ENCODE assay signal across 7 mouse cellular contexts in genomic region chr8:22193432-22194010, GRCm38 (mm10). TPM values are rescaled to one million over a fixed set of nuclear protein-coding genes. Genes with fewer than 3 reads are reported as not detected.
DNase-seq lines count a peak whose midpoint lies in the region; ATAC-seq lines count a peak whose summit lies in the region.

No protein-coding gene starts in this region.

- no peak for ATAC-seq in embryonic facial prominence, embryonic 12.5 days (ENCODE audit: insufficient number of reproducible peaks, insufficient read depth, low FRiP score, low TSS enrichment)
- ATAC-seq in inflammation-experienced regulatory T-cells, adult 6 months: peak; percentile 55

- no peaks in the 10 kb centered on the region; the same call in 1 of the 2 replicates for H3K36me3 ChIP-seq in embryonic facial prominence, embryonic 12.5 days

- no peaks in the 10 kb centered on the region for H3K27me3 ChIP-seq in embryonic facial prominence, embryonic 12.5 days

- H3K9ac ChIP-seq in embryonic facial prominence, embryonic 12.5 days: peak overlapping the region; percentile 92

- WGBS in embryonic facial prominence, embryonic 12.5 days: 15% methylated on average over 12 of the region's 12 CpGs

- H3K4me1 ChIP-seq in embryonic facial prominence, embryonic 12.5 days: peaks cover 7% of the 10 kb centered on the region; the same call in 1 of the 2 replicates

- peak overlapping the region; percentile 98 for H3K27ac ChIP-seq in embryonic facial prominence, embryonic 12.5 days

- peak; percentile 27 to 29 for DNase-seq in spleen, postnatal 36 days (ENCODE audit: low spot score in 2 of 2)
- no peak for DNase-seq in spleen, adult 12 weeks (ENCODE audit: low spot score)
- peak; percentile 68 for DNase-seq in lung, postnatal 36 days
- peak; percentile 40 for DNase-seq in thymus, postnatal 14 days
- DNase-seq in right cerebral cortex, postnatal 25 days: no peak

- H3K9me3 ChIP-seq in embryonic facial prominence, embryonic 12.5 days: no peaks in the 10 kb centered on the region

- peak overlapping the region; percentile 59 for H3K4me2 ChIP-seq in embryonic facial prominence, embryonic 12.5 days (replicated peaks)

- peak overlapping the region; percentile 85 for H3K4me3 ChIP-seq in embryonic facial prominence, embryonic 12.5 days

RNA-seq across cellular contexts. Expression of gene Vps36, which starts 0.9 kb away (rescaled TPM):
- 36.4 and 37.4 TPM in 2 replicates for polyA plus RNA-seq in embryonic facial prominence, embryonic 12.5 days (2016; fragmentation: Nextera tagmentation; extraction: Ambion mirVana)
- polyA plus RNA-seq in inflammation-experienced regulatory T-cells, adult 6 months (2017; shearing (Covaris generic)): 10 to 100 TPM; 25.9 to 43.3 (median 32.2) TPM

RNA-seq across cellular contexts. Expression of gene Ckap2, which starts 7.9 kb away (rescaled TPM):
- polyA plus RNA-seq in embryonic facial prominence, embryonic 12.5 days (2016; fragmentation: Nextera tagmentation; extraction: Ambion mirVana): 48.3 and 50.3 TPM in 2 replicates
- polyA plus RNA-seq in inflammation-experienced regulatory T-cells, adult 6 months (2017; shearing (Covaris generic)): 10 to 100 TPM in 1 of 3 experiments, 1 to 10 TPM in 2; 3.0 to 32.7 (median 3.6) TPM

RNA-seq across cellular contexts. Expression of gene Nek3, which starts 27.3 kb away (rescaled TPM):
- polyA plus RNA-seq in embryonic facial prominence, embryonic 12.5 days (2016; fragmentation: Nextera tagmentation; extraction: Ambion mirVana): 6.6 and 7.3 TPM in 2 replicates
- polyA plus RNA-seq in inflammation-experienced regulatory T-cells, adult 6 months (2017; shearing (Covaris generic)): 1 to 10 TPM; 4.6 to 7.4 (median 5.6) TPM

RNA-seq across cellular contexts. Expression of gene Thsd1, which starts 33.6 kb away (rescaled TPM):
- polyA plus RNA-seq in embryonic facial prominence, embryonic 12.5 days (2016; fragmentation: Nextera tagmentation; extraction: Ambion mirVana): 10.6 and 11.5 TPM in 2 replicates
- under 1 TPM in 2 of 3 experiments, not detected in 1; 0.11 to 0.71 TPM for polyA plus RNA-seq in inflammation-experienced regulatory T-cells, adult 6 months (2017; shearing (Covaris generic))

Comparison
In these comparisons a context has a peak if more than half of its experiments do, and no peak if none do; other contexts are left out.
1. DNase-seq: peak in spleen, postnatal 36 days (2 of 2), lung, postnatal 36 days (single experiment) and thymus, postnatal 14 days (single experiment); none in spleen, adult 12 weeks (single experiment) and right cerebral cortex, postnatal 25 days (single experiment).